Mouse (Mus musculus) liver, postnatal 0 days (tissue): ENCODE measurements around the gene Nt5e. TPM values are rescaled to one million over a fixed set of nuclear protein-coding genes. Genes with fewer than 3 reads are reported as not detected.
A peak's percentile ranks its signal among the peaks of the same experiment; 100 is the strongest.

Experiments
- ATAC-seq: fragments of 200-750 bp; cut with Nextera tagmentation; 2 replicates; pipeline ENCODE4 v1.8.0; 2017; ENCODE audit warnings: mild to moderate bottlenecking, moderate library complexity
- DNase-seq: peaks from one replicate; pipeline ENCODE4 v3.0.0-alpha.2; 2016
- H3K27ac ChIP-seq: fragments of 300-500 bp; sonication (generic); 2 replicates; pipeline ENCODE4 v1.5.1; 2014; ENCODE audit warnings: antibody characterized with exemption, moderate library complexity, mild to moderate bottlenecking, low read depth
- H3K27me3 ChIP-seq: fragments of 300-500 bp; sonication (generic); 2 replicates; pipeline ENCODE4 v1.6.1; 2014; ENCODE audit warnings: low read length, control low read depth, mixed read lengths; ENCODE audit not compliant: insufficient read depth
- H3K36me3 ChIP-seq: fragments of 300-500 bp; sonication (generic); replicated peaks from 2 replicates; pipeline ENCODE4 v1.6.1; 2014; ENCODE audit warnings: mild to moderate bottlenecking, control low read depth, low read length, moderate library complexity, mixed read lengths; ENCODE audit not compliant: insufficient read depth
- H3K4me1 ChIP-seq: fragments of 300-500 bp; sonication (generic); 2 replicates; pipeline ENCODE4 v1.6.1; 2014; ENCODE audit warnings: antibody characterized with exemption, mild to moderate bottlenecking, control low read depth; ENCODE audit not compliant: insufficient read depth
- H3K4me2 ChIP-seq: fragments of 300-500 bp; sonication (generic); 2 replicates; pipeline ENCODE4 v1.6.1; 2014; ENCODE audit warnings: low read depth, mild to moderate bottlenecking, low read length, moderate library complexity, mixed read lengths
- H3K4me3 ChIP-seq: fragments of 300-500 bp; sonication (generic); 2 replicates; pipeline ENCODE4 v1.5.1; 2014; ENCODE audit warnings: low read depth, low read length
- H3K9ac ChIP-seq: fragments of 300-500 bp; sonication (generic); replicated peaks from 2 replicates; pipeline ENCODE4 v1.6.1; 2014; ENCODE audit warnings: mild to moderate bottlenecking, moderate library complexity
- H3K9me3 ChIP-seq: fragments of 300-500 bp; sonication (generic); 2 replicates; pipeline ENCODE4 v1.6.1; 2016; ENCODE audit warnings: mild to moderate bottlenecking, control low read depth, low read length, mixed read lengths
- CTCF ChIP-seq: sonication (generic); IDR thresholded peaks from 2 replicates; pipeline ENCODE4 v1.5.1; 2016; ENCODE audit warnings: antibody characterized with exemption, low read depth
- EP300 ChIP-seq: IDR thresholded peaks from 2 replicates; pipeline ENCODE4 v1.6.1; 2016; ENCODE audit warnings: antibody characterized with exemption, low read depth, mild to moderate bottlenecking
- WGBS: fragments of 180-500 bp; shearing (Covaris S2); extraction: QIAGEN DNeasy Blood & Tissue Kit; methylation state at CpG from one replicate; pipeline ENCODE4 v1.1.7; 2014; ENCODE audit not compliant: insufficient replicate concordance; 5-methylcytosine and 5-hydroxymethylcytosine counted together
- polyA plus RNA-seq: library from polyadenylated mRNA; unstranded; fragments of >200 nt; fragmentation: Nextera tagmentation; extraction: Ambion mirVana; gene quantifications from 2 replicates; pipeline ENCODE4 v1.2.1, GENCODE M21; 2015

Gene Nt5e
- polyA plus RNA-seq, 1 experiment from 2014 or later, result 18.9 TPM

DNA sequence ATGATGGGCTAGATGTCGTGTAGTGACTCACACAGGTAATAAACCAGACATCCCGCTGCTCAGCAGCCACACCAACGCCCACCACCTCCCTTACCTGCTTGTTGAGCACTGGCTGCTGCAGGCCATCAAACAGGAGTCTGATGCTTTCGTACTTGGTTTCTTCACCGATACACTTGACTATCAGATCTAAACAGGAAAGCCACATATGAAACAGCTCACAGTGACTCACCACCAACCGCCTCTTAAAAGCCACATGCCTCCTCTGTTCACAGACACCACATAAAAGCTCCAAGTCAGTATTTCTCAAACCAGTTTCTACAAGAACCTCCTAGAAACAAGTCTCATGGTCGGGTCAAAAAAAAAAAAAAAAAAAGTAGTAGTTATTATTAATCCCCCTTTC is 53.1 kb downstream of the Nt5e start:
- TF ChIP-seq CTCF (no peak), EP300 (peak; percentile 68)
- Histone ChIP-seq H3K4me3 (no peak overlapping the region), H3K36me3 (peaks cover 35% of the 10 kb centered on the region), H3K9me3 (no peaks in the 10 kb centered on the region), H3K4me2 (no peak overlapping the region), H3K27ac (no peak overlapping the region), H3K9ac (no peak overlapping the region), H3K4me1 (0 out of 2 replicates have a peak, but pooled peaks cover 2% of the 10 kb centered on the region), H3K27me3 (no peaks in the 10 kb centered on the region)
- WGBS, result 39% methylated on average over 7 of the region's 7 CpGs
- peak; percentile 43; the same call in 1 of the 2 replicates for ATAC-seq
- no peak for DNase-seq

- H3K27ac ChIP-seq, result no peak overlapping the region
- 55% methylated on average over 1 of the region's 1 CpGs for WGBS
- 0 out of 2 replicates have a peak, but pooled peaks cover 2% of the 10 kb centered on the region for H3K4me1 ChIP-seq
- no peaks in the 10 kb centered on the region for H3K27me3 ChIP-seq
- H3K9me3 ChIP-seq, result no peaks in the 10 kb centered on the region
- TF ChIP-seq CTCF, result no peak
- no peak for TF ChIP-seq EP300
- H3K36me3 ChIP-seq, result peaks cover 35% of the 10 kb centered on the region
- ATAC-seq, result no peak
- H3K9ac ChIP-seq, result no peak overlapping the region
- no peak for DNase-seq
- no peak overlapping the region for H3K4me3 ChIP-seq
- H3K4me2 ChIP-seq, result no peak overlapping the region
Observed at GRCm38 (mm10) chr9:88380542-88380941, 53.5 kb downstream of the Nt5e start.

DNA sequence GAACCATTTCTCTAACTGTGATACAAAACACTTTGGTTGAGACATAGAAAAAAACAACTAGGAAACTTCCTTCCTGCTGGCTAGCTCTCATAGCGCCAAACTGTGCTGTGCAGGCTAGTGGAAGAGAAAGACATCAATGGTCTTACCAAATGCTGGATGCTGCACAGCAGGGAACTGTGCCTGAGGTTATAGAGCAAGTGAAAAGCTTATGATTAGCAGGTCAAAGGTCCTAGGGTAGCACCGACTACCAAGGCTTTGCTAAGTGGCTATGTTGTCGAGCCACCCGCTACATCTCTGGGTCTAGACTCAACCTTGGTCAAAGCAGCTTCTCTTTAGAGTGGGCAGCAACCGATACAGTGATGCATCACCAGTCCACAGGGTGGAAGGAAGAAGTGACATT is 61.8 kb downstream of the Nt5e start:
- no peak for ATAC-seq
- 89% methylated on average over 5 of the region's 5 CpGs for WGBS
- no peak for TF ChIP-seq CTCF
- TF ChIP-seq EP300, result no peak

GRCm38 (mm10) chr9:88394852-88395251 is 67.9 kb downstream of the Nt5e start:
- Histone ChIP-seq H3K27me3 (no peaks in the 10 kb centered on the region), H3K4me2 (no peak overlapping the region), H3K4me1 (no peaks in the 10 kb centered on the region), H3K9me3 (no peaks in the 10 kb centered on the region), H3K4me3 (no peak overlapping the region), H3K27ac (no peak overlapping the region), H3K36me3 (peaks cover 13% of the 10 kb centered on the region; the same call in 1 of the 2 replicates), H3K9ac (no peak overlapping the region)
- WGBS, result 85% methylated on average over 8 of the region's 8 CpGs
- ATAC-seq (no peak), DNase-seq (no peak)
- TF ChIP-seq EP300 (no peak), CTCF (no peak)

More for the DNA sequence above, 61.8 kb downstream of the Nt5e start:
- H3K4me2 ChIP-seq, result no peak overlapping the region
- H3K9ac ChIP-seq, result no peak overlapping the region
- H3K9me3 ChIP-seq, result no peaks in the 10 kb centered on the region
- no peak overlapping the region for H3K27ac ChIP-seq
- H3K4me1 ChIP-seq, result no peaks in the 10 kb centered on the region
- no peak for DNase-seq
- peaks cover 16% of the 10 kb centered on the region; the same call in 1 of the 2 replicates for H3K36me3 ChIP-seq
- H3K4me3 ChIP-seq, result no peak overlapping the region
- no peaks in the 10 kb centered on the region for H3K27me3 ChIP-seq

GRCm38 (mm10) chr9:88398461-88398860 is 71.5 kb downstream of the Nt5e start:
- no peak overlapping the region for H3K27ac ChIP-seq
- TF ChIP-seq CTCF (peak; percentile 30; the same call in 1 of the 2 replicates), EP300 (no peak)
- no peak overlapping the region for H3K4me3 ChIP-seq
- no peaks in the 10 kb centered on the region for H3K4me1 ChIP-seq
- no peaks in the 10 kb centered on the region for H3K27me3 ChIP-seq
- H3K36me3 ChIP-seq, result peaks cover 14% of the 10 kb centered on the region
- DNase-seq (no peak), ATAC-seq (no peak)
- H3K9me3 ChIP-seq, result no peaks in the 10 kb centered on the region
- H3K4me2 ChIP-seq, result no peak overlapping the region
- H3K9ac ChIP-seq, result no peak overlapping the region
- 65% methylated on average over 1 of the region's 1 CpGs for WGBS

DNA sequence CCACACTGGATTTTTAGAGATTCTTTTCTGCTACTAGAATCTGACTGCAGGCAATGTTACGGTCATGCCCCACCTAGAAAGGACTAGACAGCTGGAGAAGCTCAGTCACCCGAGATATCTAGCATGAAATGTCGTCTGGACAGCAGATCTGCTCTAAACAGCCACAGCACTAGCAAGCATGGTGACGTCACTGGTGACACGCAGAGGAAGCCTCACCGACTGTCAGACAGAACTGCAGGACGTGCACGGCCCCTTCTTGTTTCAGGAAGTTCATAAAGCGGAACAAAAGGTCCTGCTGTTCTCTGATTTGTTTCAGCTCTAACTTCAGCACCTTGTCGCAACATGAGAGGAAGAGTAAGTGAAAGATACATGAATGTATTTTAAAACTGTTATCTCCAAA is 77.1 kb downstream of the Nt5e start:
- H3K27me3 ChIP-seq, result no peaks in the 10 kb centered on the region
- H3K4me2 ChIP-seq, result peak overlapping the region; percentile 64
- peak; percentile 96 for ATAC-seq
- no peak for TF ChIP-seq EP300
- TF ChIP-seq CTCF, result no peak
- peak; percentile 76 for DNase-seq
- WGBS, result 22% methylated on average over 10 of the region's 10 CpGs
- peak overlapping the region; percentile 13 for H3K27ac ChIP-seq
- H3K9me3 ChIP-seq, result no peaks in the 10 kb centered on the region
- H3K4me1 ChIP-seq, result 0 out of 2 replicates have a peak, but pooled peaks cover 2% of the 10 kb centered on the region
- no peak overlapping the region for H3K9ac ChIP-seq
- H3K36me3 ChIP-seq, result peaks cover 11% of the 10 kb centered on the region
- peak overlapping the region; percentile 10; the same call in 1 of the 2 replicates for H3K4me3 ChIP-seq
